Mouse (Mus musculus): ENCODE data around the gene Galnt7. TPM values are rescaled to one million over a fixed set of nuclear protein-coding genes. Genes with fewer than 3 reads are reported as not detected.
A peak's percentile ranks its signal among the peaks of the same experiment; 100 is the strongest.

Gene Galnt7
- polyA plus RNA-seq (2012; rRNA removed) (1.3 and 2.5 TPM in 2 replicates), polyA plus RNA-seq (2014; fragmentation: Nextera tagmentation; extraction: Ambion mirVana) (3.8 and 4.4 TPM in 2 replicates)

DNA sequence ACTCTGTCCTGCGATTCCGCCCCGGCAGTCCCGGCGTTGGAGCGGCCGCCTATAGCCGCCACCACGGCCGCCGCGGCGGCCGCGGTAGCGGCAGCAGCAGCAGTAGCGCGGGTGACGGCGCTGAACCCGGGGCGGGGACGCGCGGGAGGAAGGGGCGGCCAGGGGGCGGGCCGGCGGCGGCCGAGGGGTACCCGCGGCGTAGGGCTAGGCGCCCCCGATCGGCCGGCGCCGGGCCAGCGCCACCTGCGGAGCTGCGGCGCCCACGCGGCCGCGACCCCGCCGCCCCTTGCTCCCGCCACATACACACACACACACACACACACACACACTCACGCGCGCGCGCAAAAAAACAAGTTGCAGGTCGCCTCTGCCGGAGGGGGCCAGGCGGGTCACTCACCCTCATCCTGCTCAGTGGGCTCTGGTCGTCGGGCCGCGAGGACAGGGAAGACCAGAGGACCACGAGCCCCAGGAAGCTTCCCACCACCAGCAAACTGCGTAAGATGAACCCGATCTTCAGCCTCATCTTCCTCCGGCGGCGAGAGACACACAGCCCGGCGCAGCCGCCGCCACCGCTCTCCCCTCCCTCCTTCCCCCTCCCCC is at the start of gene Galnt7:
TSS of gene Galnt7 (minus strand) at position 577 of the 600 bp plus-strand sequence.
- 1% methylated on average over 63 of the region's 74 CpGs for WGBS (ENCODE audit: insufficient replicate concordance)
- no peaks in the 10 kb centered on the region for H3K9me3 ChIP-seq (ENCODE audit: control insufficient read depth, low read length)
- no peaks in the 10 kb centered on the region for H3K27me3 ChIP-seq (ENCODE audit: control insufficient read depth, insufficient read depth, low read length)
- H3K4me1 ChIP-seq (replicated peaks; ENCODE audit: control insufficient read depth in 2 of 2, insufficient read depth in 2 of 2, low read length in 1 of 2) = peaks cover 0 to 5% of the 10 kb centered on the region in 2 experiments; a peak in 2 of 4 replicates
- H3K9ac ChIP-seq (replicated peaks) = peak within 1 kb of the TSS; percentile 79
- H3K36me3 ChIP-seq (replicated peaks; ENCODE audit: control insufficient read depth, insufficient read depth, low read depth) = no peaks in the 10 kb centered on the region
- peak within 1 kb of the TSS; percentile 58 to 75 for H3K4me3 ChIP-seq (ENCODE audit: insufficient read depth in 1 of 2, low read depth in 2 of 2, low read length in 2 of 2)
- peak; percentile 77 for ATAC-seq (ENCODE audit: insufficient read depth)
- TF ChIP-seq CTCF (IDR thresholded peaks at IDR 0.05; ENCODE audit: low read depth) (no peak), EP300 (IDR thresholded peaks at IDR 0.05; ENCODE audit: low read depth) (no peak)
- no peak for DNase-seq (ENCODE audit: low read depth in 3 of 3, low spot score in 3 of 3)
- H3K27ac ChIP-seq = peak within 1 kb of the TSS; percentile 4; the same call in 1 of the 2 replicates
- peak within 1 kb of the TSS; percentile 86 for H3K4me2 ChIP-seq (ENCODE audit: low read depth)

DNA sequence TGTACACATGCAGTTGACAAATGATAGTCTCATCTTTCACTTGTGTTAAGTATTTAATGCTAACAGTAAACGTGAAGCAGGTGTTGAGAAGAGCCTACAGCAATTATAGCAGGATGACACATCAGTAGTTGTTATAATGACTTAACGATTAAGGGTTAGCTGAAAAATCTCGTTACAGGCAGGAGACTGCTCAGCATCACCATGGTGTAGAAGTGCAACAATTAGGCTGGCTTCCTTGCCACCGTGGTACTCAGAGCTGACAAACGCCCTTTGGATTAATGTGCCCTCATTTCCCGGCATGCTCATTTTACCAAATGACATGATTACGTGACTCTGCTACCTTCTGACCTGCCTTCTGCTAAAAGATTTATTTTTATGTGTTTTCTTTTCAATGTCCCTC is 35.8 kb upstream of the Galnt7 start:
- H3K4me2 ChIP-seq (ENCODE audit: low read depth) = no peak overlapping the region
- no peak for ATAC-seq (ENCODE audit: insufficient read depth)
- 66% methylated on average over 7 of the region's 7 CpGs for WGBS (ENCODE audit: insufficient replicate concordance)

DNA sequence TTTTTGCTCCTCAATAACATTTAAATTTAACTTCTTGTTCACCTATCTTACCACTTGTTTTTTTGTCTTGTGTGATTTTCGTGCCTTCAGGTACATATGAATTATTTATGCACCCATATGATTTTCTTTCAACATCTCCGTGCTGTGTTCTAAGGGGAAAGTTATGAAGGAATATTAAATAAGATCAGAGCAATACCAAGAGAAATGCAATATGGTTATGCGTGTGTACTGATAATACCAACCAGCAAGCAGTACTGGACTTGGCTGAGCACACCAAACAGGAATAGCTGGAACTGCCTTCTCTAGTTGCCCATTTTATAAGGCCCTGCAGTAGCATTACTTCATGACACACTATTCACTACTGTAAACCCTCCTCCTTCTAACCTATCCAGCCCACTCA is 33.0 kb upstream of the Galnt7 start:
- Histone ChIP-seq H3K27ac (no peak overlapping the region), H3K36me3 (replicated peaks; ENCODE audit: control insufficient read depth, insufficient read depth, low read depth) (no peaks in the 10 kb centered on the region), H3K4me1 (replicated peaks; ENCODE audit: control insufficient read depth in 2 of 2, insufficient read depth in 2 of 2, low read length in 1 of 2) (no peaks in the 10 kb centered on the region), H3K9ac (replicated peaks) (no peak overlapping the region), H3K27me3 (ENCODE audit: control insufficient read depth, insufficient read depth, low read length) (no peaks in the 10 kb centered on the region), H3K9me3 (ENCODE audit: control insufficient read depth, low read length) (no peaks in the 10 kb centered on the region), H3K4me2 (ENCODE audit: low read depth) (no peak overlapping the region), H3K4me3 (ENCODE audit: insufficient read depth in 1 of 2, low read depth in 2 of 2, low read length in 2 of 2) (no peak overlapping the region)
- no peak for TF ChIP-seq CTCF (IDR thresholded peaks at IDR 0.05; ENCODE audit: low read depth)
- no peak for TF ChIP-seq EP300 (IDR thresholded peaks at IDR 0.05; ENCODE audit: low read depth)
- ATAC-seq (ENCODE audit: insufficient read depth) = no peak
- DNase-seq (ENCODE audit: low read depth in 3 of 3, low spot score in 3 of 3) = no peak
- WGBS (ENCODE audit: insufficient replicate concordance) = 64% methylated on average over 3 of the region's 3 CpGs

More for the DNA sequence above, 35.8 kb upstream of the Galnt7 start:
- Histone ChIP-seq H3K9ac (replicated peaks) (no peak overlapping the region), H3K27me3 (ENCODE audit: control insufficient read depth, insufficient read depth, low read length) (no peaks in the 10 kb centered on the region), H3K36me3 (replicated peaks; ENCODE audit: control insufficient read depth, insufficient read depth, low read depth) (no peaks in the 10 kb centered on the region), H3K4me3 (ENCODE audit: insufficient read depth in 1 of 2, low read depth in 2 of 2, low read length in 2 of 2) (no peak overlapping the region), H3K27ac (no peak overlapping the region), H3K4me1 (replicated peaks; ENCODE audit: control insufficient read depth in 2 of 2, insufficient read depth in 2 of 2, low read length in 1 of 2) (no peaks in the 10 kb centered on the region), H3K9me3 (ENCODE audit: control insufficient read depth, low read length) (no peaks in the 10 kb centered on the region)
- no peak for DNase-seq (ENCODE audit: low read depth in 3 of 3, low spot score in 3 of 3)
- TF ChIP-seq CTCF (IDR thresholded peaks at IDR 0.05; ENCODE audit: low read depth) (no peak), EP300 (IDR thresholded peaks at IDR 0.05; ENCODE audit: low read depth) (no peak)

DNA sequence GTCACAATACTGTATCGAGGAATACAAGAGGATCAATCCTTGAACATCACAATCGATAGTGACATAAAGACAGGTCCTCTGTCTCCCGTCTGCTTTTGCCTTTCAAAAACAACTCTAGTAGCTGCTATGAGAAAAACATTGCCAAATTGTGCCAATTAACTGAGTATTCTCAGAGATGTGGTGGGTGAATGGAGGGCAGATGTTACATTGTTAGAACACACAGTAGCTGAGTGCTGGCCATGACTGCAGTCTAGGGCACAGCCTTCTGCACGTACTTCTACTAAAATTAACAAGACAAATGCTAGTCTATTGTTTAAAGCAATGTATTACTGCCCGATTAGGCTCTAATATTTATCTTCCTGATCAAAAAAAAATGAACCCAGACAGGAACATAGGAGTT is 27.2 kb upstream of the Galnt7 start:
- ATAC-seq (ENCODE audit: insufficient read depth) (no peak), DNase-seq (ENCODE audit: low read depth in 3 of 3, low spot score in 3 of 3) (no peak)
- H3K9me3 ChIP-seq (ENCODE audit: control insufficient read depth, low read length) = no peaks in the 10 kb centered on the region
- H3K4me1 ChIP-seq (replicated peaks; ENCODE audit: control insufficient read depth in 2 of 2, insufficient read depth in 2 of 2, low read length in 1 of 2) = no peaks in the 10 kb centered on the region
- H3K4me2 ChIP-seq (ENCODE audit: low read depth) = no peak overlapping the region
- TF ChIP-seq CTCF (IDR thresholded peaks at IDR 0.05; ENCODE audit: low read depth) = no peak
- no peak for TF ChIP-seq EP300 (IDR thresholded peaks at IDR 0.05; ENCODE audit: low read depth)
- no peak overlapping the region for H3K9ac ChIP-seq (replicated peaks)
- H3K4me3 ChIP-seq (ENCODE audit: insufficient read depth in 1 of 2, low read depth in 2 of 2, low read length in 2 of 2) = no peak overlapping the region
- no peaks in the 10 kb centered on the region for H3K36me3 ChIP-seq (replicated peaks; ENCODE audit: control insufficient read depth, insufficient read depth, low read depth)
- no peaks in the 10 kb centered on the region for H3K27me3 ChIP-seq (ENCODE audit: control insufficient read depth, insufficient read depth, low read length)
- 64% methylated on average over 5 of the region's 5 CpGs for WGBS (ENCODE audit: insufficient replicate concordance)
- no peak overlapping the region for H3K27ac ChIP-seq

DNA sequence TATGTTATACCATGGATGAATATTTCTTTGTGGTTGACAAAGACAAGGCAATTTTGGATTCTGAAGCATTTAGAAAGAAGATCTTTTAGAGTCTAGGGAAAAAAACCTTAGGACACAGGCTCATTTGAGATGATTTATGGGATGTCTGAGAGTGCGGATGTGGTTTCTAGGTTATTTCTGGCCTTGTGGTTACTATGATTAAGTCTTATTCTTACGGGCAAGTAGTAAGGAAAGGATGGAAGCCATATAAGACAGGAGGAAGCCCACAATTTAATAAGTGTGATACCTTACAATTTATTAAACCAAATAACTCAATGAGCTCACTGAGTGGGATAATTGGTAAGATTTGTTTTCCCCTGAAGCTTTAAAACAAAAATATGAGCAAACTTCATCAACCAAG is 11.3 kb upstream of the Galnt7 start:
- Histone ChIP-seq H3K27ac (no peak overlapping the region), H3K4me3 (ENCODE audit: insufficient read depth in 1 of 2, low read depth in 2 of 2, low read length in 2 of 2) (no peak overlapping the region), H3K9ac (replicated peaks) (no peak overlapping the region), H3K9me3 (ENCODE audit: control insufficient read depth, low read length) (no peaks in the 10 kb centered on the region), H3K4me1 (replicated peaks; ENCODE audit: control insufficient read depth in 2 of 2, insufficient read depth in 2 of 2, low read length in 1 of 2) (no peaks in the 10 kb centered on the region), H3K36me3 (replicated peaks; ENCODE audit: control insufficient read depth, insufficient read depth, low read depth) (no peaks in the 10 kb centered on the region), H3K4me2 (ENCODE audit: low read depth) (no peak overlapping the region), H3K27me3 (ENCODE audit: control insufficient read depth, insufficient read depth, low read length) (no peaks in the 10 kb centered on the region)
- TF ChIP-seq CTCF (IDR thresholded peaks at IDR 0.05; ENCODE audit: low read depth) (no peak), EP300 (IDR thresholded peaks at IDR 0.05; ENCODE audit: low read depth) (no peak)
- WGBS (ENCODE audit: insufficient replicate concordance) = 43% methylated on average over 2 of the region's 2 CpGs
- ATAC-seq (ENCODE audit: insufficient read depth) (no peak), DNase-seq (ENCODE audit: low read depth in 3 of 3, low spot score in 3 of 3) (no peak)
